Mouse (Mus musculus): Measurements from ENCODE around the gene Sycn. TPM values are rescaled to one million over a fixed set of nuclear protein-coding genes. Genes with fewer than 3 reads are reported as not detected.

Sycn gene
- polyA plus RNA-seq, 1 experiment from 2014 or later = not detected

Small RNA genes lying within 50 kb of the gene (microRNA-seq; reads per million reads assigned to microRNA genes)
- not detected for gene Mir7049

Other genes starting within 250 kb of the Sycn start
- gene Selenov, start 249.7 kb upstream of the Sycn start, polyA plus RNA-seq (2015; fragmentation: Nextera tagmentation; extraction: Ambion mirVana) = 0.16 TPM in 1 of 2 replicates, not detected in the other
- gene Dll3, start 238.6 kb upstream of the Sycn start, polyA plus RNA-seq (2015; fragmentation: Nextera tagmentation; extraction: Ambion mirVana) = 9.9 and 10.5 TPM in 2 replicates
- 144 and 146 TPM in 2 replicates for gene Timm50, start 228.8 kb upstream of the Sycn start, polyA plus RNA-seq (2015; fragmentation: Nextera tagmentation; extraction: Ambion mirVana)
- 114 and 118 TPM in 2 replicates for gene Supt5, start 202.1 kb upstream of the Sycn start, polyA plus RNA-seq (2015; fragmentation: Nextera tagmentation; extraction: Ambion mirVana)
- gene Rps16, start 190.2 kb upstream of the Sycn start, polyA plus RNA-seq (2015; fragmentation: Nextera tagmentation; extraction: Ambion mirVana) = 464 and 494 TPM in 2 replicates
- 40.7 and 50.8 TPM in 2 replicates for gene Plekhg2, start 168.3 kb upstream of the Sycn start, polyA plus RNA-seq (2015; fragmentation: Nextera tagmentation; extraction: Ambion mirVana)
- gene Zfp36, start 160.6 kb upstream of the Sycn start, polyA plus RNA-seq (2015; fragmentation: Nextera tagmentation; extraction: Ambion mirVana) = 6.5 and 6.7 TPM in 2 replicates
- gene Med29, start 148.2 kb upstream of the Sycn start, polyA plus RNA-seq (2015; fragmentation: Nextera tagmentation; extraction: Ambion mirVana) = 39.9 and 40.2 TPM in 2 replicates
- 107 and 111 TPM in 2 replicates for gene Paf1, start 147.9 kb upstream of the Sycn start, polyA plus RNA-seq (2015; fragmentation: Nextera tagmentation; extraction: Ambion mirVana)
- 1.7 and 2.2 TPM in 2 replicates for gene Gmfg, start 103.4 kb upstream of the Sycn start, polyA plus RNA-seq (2015; fragmentation: Nextera tagmentation; extraction: Ambion mirVana)
- gene Lrfn1, start 88.9 kb upstream of the Sycn start, polyA plus RNA-seq (2015; fragmentation: Nextera tagmentation; extraction: Ambion mirVana) = 9.1 and 10.6 TPM in 2 replicates
- gene Ifnl2, start 30.4 kb upstream of the Sycn start, polyA plus RNA-seq (2015; fragmentation: Nextera tagmentation; extraction: Ambion mirVana) = not detected in 2 replicates
- not detected in 2 replicates for gene Ifnl3, start 18.0 kb upstream of the Sycn start, polyA plus RNA-seq (2015; fragmentation: Nextera tagmentation; extraction: Ambion mirVana)
- not detected in 2 replicates for gene Nccrp1, start 6.4 kb downstream of the Sycn start, polyA plus RNA-seq (2015; fragmentation: Nextera tagmentation; extraction: Ambion mirVana)
- 25.3 and 26.3 TPM in 2 replicates for gene Samd4b, start 57.3 kb downstream of the Sycn start, polyA plus RNA-seq (2015; fragmentation: Nextera tagmentation; extraction: Ambion mirVana)
- gene Pak4, start 57.3 kb downstream of the Sycn start, polyA plus RNA-seq (2015; fragmentation: Nextera tagmentation; extraction: Ambion mirVana) = 25.5 and 26.7 TPM in 2 replicates
- gene Acp7, start 90.4 kb downstream of the Sycn start, polyA plus RNA-seq (2015; fragmentation: Nextera tagmentation; extraction: Ambion mirVana) = not detected in 2 replicates
- 6.3 and 11.1 TPM in 2 replicates for gene Fbxo27, start 152.0 kb downstream of the Sycn start, polyA plus RNA-seq (2015; fragmentation: Nextera tagmentation; extraction: Ambion mirVana)
- gene Fbxo17, start 175.9 kb downstream of the Sycn start, polyA plus RNA-seq (2015; fragmentation: Nextera tagmentation; extraction: Ambion mirVana) = 3.3 and 4.2 TPM in 2 replicates
- gene Mrps12, start 200.9 kb downstream of the Sycn start, polyA plus RNA-seq (2015; fragmentation: Nextera tagmentation; extraction: Ambion mirVana) = 105 and 111 TPM in 2 replicates
- gene Sars2, start 201.1 kb downstream of the Sycn start, polyA plus RNA-seq (2015; fragmentation: Nextera tagmentation; extraction: Ambion mirVana) = 16.9 and 17.2 TPM in 2 replicates
- gene Ccer2, start 215.3 kb downstream of the Sycn start, polyA plus RNA-seq (2015; fragmentation: Nextera tagmentation; extraction: Ambion mirVana) = not detected in 2 replicates
- gene Sirt2, start 225.8 kb downstream of the Sycn start, polyA plus RNA-seq (2015; fragmentation: Nextera tagmentation; extraction: Ambion mirVana) = 107 and 122 TPM in 2 replicates
- gene Nfkbib, start 226.6 kb downstream of the Sycn start, polyA plus RNA-seq (2015; fragmentation: Nextera tagmentation; extraction: Ambion mirVana) = 58.8 and 62.1 TPM in 2 replicates
- gene Rinl, start 248.1 kb downstream of the Sycn start, polyA plus RNA-seq (2015; fragmentation: Nextera tagmentation; extraction: Ambion mirVana) = 1.2 and 1.3 TPM in 2 replicates

All from forebrain, embryonic 16.5 days (tissue).